Mouse (Mus musculus) heart, postnatal 4 days (tissue): ENCODE data around the gene Acbd6. TPM values are rescaled to one million over a fixed set of nuclear protein-coding genes. Genes with fewer than 3 reads are reported as not detected.

Experiments
- DNase-seq: peaks from one replicate; pipeline ENCODE4 v3.0.0; 2021
- total RNA-seq, 2 experiments: library from RNA; stranded (reverse); gene quantifications; 2 replicates each; pipeline ENCODE4 v1.2.3; 2021

Acbd6 gene
- total RNA-seq: 10 to 100 TPM; 66.1 to 67.6 TPM

- DNase-seq: peak; percentile 83
Measured at GRCm38 (mm10) chr1:155558012-155558842, at the start of gene Acbd6. TSS of gene Acbd6 (plus strand) at chr1:155558120.

GRCm38 (mm10) chr1:155510263-155510662 is 47.7 kb upstream of the Acbd6 start:
- no peak for DNase-seq

- DNase-seq: no peak
Measured at GRCm38 (mm10) chr1:155515866-155516265, 42.1 kb upstream of the Acbd6 start.

- peak; percentile 71 for DNase-seq
Measured at GRCm38 (mm10) chr1:155516594-155516993, 41.3 kb upstream of the Acbd6 start.

GRCm38 (mm10) chr1:155517060-155517459 is 40.9 kb upstream of the Acbd6 start:
- no peak for DNase-seq

- no peak for DNase-seq
Measured at GRCm38 (mm10) chr1:155520285-155520684, 37.6 kb upstream of the Acbd6 start.

- no peak for DNase-seq
Measured at GRCm38 (mm10) chr1:155522493-155522892, 35.4 kb upstream of the Acbd6 start.

GRCm38 (mm10) chr1:155526176-155526575 is 31.7 kb upstream of the Acbd6 start:
- DNase-seq: no peak

GRCm38 (mm10) chr1:155527027-155527786 is 30.7 kb upstream of the Acbd6 start:
- DNase-seq: peak; percentile 27

GRCm38 (mm10) chr1:155527787-155528158 is 30.1 kb upstream of the Acbd6 start:
- DNase-seq: no peak

GRCm38 (mm10) chr1:155528405-155529119 is 29.4 kb upstream of the Acbd6 start:
- no peak for DNase-seq

GRCm38 (mm10) chr1:155529120-155529963 is 28.6 kb upstream of the Acbd6 start:
- DNase-seq: peak; percentile 23

GRCm38 (mm10) chr1:155530561-155531457 is 27.1 kb upstream of the Acbd6 start:
- no peak for DNase-seq

GRCm38 (mm10) chr1:155532396-155532795 is 25.5 kb upstream of the Acbd6 start:
- DNase-seq: no peak

GRCm38 (mm10) chr1:155532833-155533688 is 24.9 kb upstream of the Acbd6 start:
- no peak for DNase-seq

GRCm38 (mm10) chr1:155533689-155533965 is 24.3 kb upstream of the Acbd6 start:
- DNase-seq: no peak

GRCm38 (mm10) chr1:155537005-155537642 is 20.8 kb upstream of the Acbd6 start:
- DNase-seq: peak; percentile 72

- no peak for DNase-seq
Measured at GRCm38 (mm10) chr1:155538006-155538405, 19.9 kb upstream of the Acbd6 start.

GRCm38 (mm10) chr1:155557642-155558011 is 293 bp upstream of the Acbd6 start:
- DNase-seq: no peak

- no peak for DNase-seq
Measured at GRCm38 (mm10) chr1:155560021-155560420, 2.1 kb downstream of the Acbd6 start.
